Mouse (Mus musculus): Measurements from ENCODE around the gene Dynlrb2. TPM values are rescaled to one million over a fixed set of nuclear protein-coding genes. Genes with fewer than 3 reads are reported as not detected.

Dynlrb2 gene
- total RNA-seq (2021) = 1 to 10 TPM in 1 of 2 experiments, not detected in 1; 1.1 TPM
- long read RNA-seq, experiment 1 = 0 reads
- long read RNA-seq, experiment 2, partial matches to known transcripts = 0 of 2 reads
- long read RNA-seq, experiment 2, other reads (novel, unspliced or antisense) = 0 of 2 reads

- peak; percentile 89 to 91 for DNase-seq
Measured at GRCm38 (mm10) chr8:116504477-116505120, at the start of gene Dynlrb2. Gene Dynlrb2, plus strand, starts transcription at chr8:116504974.

- no peak for DNase-seq
Measured at GRCm38 (mm10) chr8:116458569-116458968, 46.2 kb upstream of the Dynlrb2 start.

DNA sequence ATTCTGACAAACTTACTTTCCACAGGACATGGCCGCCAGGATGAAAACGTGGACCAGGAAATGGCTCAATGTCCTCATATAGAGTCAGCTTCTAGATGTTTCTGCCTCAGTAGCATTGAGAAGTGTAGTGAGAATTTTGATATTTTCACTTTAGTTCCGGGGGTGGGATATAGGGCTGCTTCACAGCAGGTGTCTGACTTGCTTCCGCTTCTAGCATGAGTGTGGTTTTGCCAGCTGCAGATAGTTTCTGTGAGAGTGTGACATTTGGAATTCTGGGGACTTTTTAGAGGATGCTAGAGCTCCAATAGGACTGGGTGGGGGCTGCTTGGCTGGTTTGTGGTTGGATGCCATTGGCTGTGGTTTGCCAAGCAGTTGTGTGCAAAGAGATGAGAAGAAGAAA, 43.3 kb upstream of the Dynlrb2 start:
- no peak for DNase-seq

DNA sequence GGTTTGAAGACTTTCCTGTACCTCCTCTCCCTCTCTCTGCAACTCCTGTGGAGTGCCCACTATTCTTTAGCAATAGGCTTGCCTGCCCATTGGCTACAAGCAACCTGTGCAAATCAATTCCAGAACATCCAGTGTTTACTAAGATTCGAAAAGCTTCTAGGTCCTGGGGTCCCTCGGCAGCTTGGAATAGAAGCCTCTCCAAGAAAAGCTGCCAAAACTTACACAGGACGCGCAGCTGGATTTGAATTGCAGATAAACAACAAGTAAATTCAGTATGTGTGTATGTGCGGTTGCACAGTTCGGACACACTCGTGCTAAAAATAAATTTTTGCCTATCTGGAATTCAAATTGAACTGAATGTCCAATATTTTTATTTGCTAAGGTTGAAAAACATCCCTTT, 38.2 kb upstream of the Dynlrb2 start:
- peak; percentile 22 to 27 for DNase-seq

DNA sequence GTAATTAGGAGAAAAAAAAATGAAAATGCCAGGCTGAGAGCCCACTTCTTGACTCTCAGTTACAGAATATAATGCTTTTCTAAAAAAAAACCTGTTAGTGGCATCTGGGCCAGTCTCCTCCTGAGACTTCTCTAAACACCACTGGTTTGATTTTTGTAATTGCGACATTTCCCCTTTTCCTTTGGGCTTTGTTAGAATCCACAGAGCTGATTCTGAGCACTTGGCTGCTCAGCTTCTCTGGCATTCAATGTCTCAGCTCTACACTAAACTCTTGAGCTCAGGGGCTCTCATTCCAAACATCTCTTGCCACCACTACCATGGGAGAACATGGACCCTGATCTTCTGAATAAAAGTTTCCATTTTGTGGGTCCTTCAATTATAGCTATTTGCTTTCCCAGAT, 37.7 kb upstream of the Dynlrb2 start:
- DNase-seq = peak; percentile 13 to 19

- DNase-seq = no peak
Measured at GRCm38 (mm10) chr8:116477941-116478340, 26.8 kb upstream of the Dynlrb2 start.

DNA sequence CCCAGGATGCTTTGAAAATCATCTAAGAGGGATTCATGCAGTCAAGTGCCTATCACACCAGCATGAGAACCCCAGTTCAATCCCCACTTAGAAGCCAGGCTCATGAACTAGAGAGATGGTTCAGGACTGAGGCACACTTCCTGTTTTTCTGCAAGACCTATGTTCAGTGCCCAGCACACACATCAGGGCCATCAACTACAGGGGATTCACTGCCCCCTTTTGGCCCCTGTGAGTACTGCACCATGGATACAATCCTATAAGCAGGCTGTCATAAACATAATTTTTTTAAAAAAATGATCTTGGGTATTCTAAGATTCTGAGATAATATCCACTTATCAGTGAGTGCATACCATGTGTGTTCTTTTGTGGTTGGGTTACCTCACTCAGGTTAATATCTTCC, 26.1 kb upstream of the Dynlrb2 start:
- no peak for DNase-seq

- DNase-seq = peak; percentile 34 to 78
Measured at GRCm38 (mm10) chr8:116480894-116481293, 23.9 kb upstream of the Dynlrb2 start.

DNA sequence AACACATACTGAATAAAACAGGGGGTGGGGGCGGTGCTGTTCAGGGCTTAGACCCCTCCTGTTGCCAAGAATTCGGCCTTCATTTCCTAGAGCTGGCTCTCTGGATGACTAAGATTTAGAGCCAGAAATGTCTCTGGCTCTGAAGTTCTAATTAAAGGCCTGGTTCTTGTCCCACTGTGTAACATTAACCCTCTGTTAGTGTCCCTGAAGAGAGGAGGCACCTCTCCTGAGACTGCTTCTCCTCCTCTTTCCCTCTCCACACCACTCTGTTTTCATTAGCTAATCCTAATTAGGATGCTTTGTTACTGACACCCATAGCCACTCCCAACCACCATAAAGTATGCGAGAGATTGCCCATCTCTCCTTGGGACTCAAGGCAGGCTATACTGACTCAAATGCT, 22.0 kb upstream of the Dynlrb2 start:
- DNase-seq = no peak

GRCm38 (mm10) chr8:116484087-116484486, 20.7 kb upstream of the Dynlrb2 start:
- DNase-seq = peak in 1 of 2 experiments; percentile 29

- DNase-seq = no peak
Measured at GRCm38 (mm10) chr8:116488546-116488945, 16.2 kb upstream of the Dynlrb2 start.

GRCm38 (mm10) chr8:116500057-116500809, 4.5 kb upstream of the Dynlrb2 start:
- DNase-seq = no peak

DNA sequence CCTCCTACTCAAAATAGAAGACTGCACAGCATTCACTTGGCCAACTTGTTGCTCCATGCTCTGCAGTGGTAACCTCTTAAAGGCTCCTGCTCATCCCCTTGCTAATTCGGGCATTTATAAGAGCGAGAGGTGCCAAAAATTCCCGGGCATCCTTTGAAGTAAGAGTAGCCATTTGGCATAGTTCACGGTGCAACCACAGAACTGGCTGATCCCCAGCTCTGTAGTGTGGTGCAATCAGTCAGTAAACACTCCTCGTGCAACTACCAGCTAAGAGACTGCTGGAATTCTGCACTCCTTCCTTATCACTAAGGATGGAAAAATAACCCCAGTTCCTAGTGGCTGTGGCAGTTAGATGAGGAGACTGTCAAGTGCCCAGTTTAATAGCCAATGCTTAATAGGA, 3.9 kb downstream of the Dynlrb2 start:
- peak; percentile 79 to 87 for DNase-seq

DNA sequence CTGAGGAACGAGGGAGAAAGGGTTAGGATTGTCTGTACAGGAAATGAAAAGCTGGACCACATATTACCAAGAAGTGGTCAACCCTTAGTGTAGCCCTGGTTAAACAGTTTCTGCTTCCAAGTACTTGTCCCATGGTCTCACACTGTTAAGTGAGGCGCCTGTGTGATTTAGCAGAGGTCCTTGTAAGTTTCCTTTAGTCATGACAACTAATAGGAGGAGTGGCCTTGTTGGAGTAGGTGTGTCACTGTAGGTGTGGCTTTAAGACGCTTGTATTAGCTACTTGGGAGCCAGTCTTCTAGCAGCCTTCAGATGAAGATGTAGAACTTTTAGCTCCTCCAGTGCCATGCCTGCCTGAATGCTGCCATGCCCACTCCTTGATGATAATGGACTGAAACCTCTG, 4.5 kb downstream of the Dynlrb2 start:
- no peak for DNase-seq

DNA sequence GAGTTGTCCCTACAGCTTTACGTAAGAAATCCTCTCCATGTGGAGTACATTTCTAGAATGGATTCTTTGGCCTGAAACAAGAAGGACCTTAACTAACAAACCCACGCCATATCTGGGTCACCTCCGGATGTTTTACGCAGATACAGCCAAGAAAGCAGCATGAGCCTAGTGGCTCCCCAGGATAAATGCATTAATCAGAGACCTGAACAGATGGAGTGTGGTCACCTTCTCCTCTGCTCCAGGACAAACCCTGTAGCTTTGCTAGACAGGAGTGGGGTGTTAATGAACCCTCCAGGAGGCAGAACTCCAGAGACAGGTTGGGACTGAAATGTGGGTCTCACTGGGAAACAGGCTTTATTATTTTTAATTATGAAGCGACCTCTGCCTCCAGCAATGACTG, 14.9 kb downstream of the Dynlrb2 start:
- DNase-seq = no peak

- DNase-seq = no peak
Measured at GRCm38 (mm10) chr8:116521208-116521607, 16.4 kb downstream of the Dynlrb2 start.

GRCm38 (mm10) chr8:116521641-116522040, 16.9 kb downstream of the Dynlrb2 start:
- no peak for DNase-seq

DNA sequence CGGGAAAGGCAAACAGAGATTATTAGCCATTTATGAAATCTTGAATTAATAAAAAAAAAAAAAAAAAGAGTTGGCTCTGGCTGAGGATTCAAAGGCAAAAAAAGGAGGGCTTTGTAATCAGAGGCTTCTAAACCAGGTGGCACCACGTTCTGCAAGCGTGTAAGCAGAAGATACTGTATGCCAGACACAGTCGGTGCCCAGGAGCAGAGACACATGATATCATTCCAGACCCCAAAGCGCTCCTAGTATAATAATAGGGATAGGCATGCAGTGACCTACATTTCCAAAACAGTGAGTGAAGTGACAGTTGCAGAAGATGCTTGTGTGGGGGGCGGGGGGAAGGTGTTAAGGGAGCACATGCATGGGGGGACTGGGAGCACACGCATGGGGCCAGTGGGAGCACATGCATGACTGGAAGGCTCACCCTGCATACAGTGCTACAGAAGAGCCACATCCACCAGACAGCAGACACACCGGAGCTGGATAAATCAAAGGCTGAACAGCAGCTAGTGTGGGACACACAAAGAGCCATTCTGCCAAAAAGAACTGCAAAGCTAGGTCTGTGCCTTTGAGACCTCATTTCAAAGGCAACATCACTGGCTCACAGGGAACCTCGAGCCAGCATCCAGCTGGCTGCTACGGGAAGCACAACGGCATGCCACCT, 17.5 kb downstream of the Dynlrb2 start:
- DNase-seq = no peak

GRCm38 (mm10) chr8:116524915-116525314, 20.1 kb downstream of the Dynlrb2 start:
- no peak for DNase-seq

- no peak for DNase-seq
Measured at GRCm38 (mm10) chr8:116528736-116529135, 24.0 kb downstream of the Dynlrb2 start.

GRCm38 (mm10) chr8:116533081-116533480, 28.3 kb downstream of the Dynlrb2 start:
- no peak for DNase-seq

DNA sequence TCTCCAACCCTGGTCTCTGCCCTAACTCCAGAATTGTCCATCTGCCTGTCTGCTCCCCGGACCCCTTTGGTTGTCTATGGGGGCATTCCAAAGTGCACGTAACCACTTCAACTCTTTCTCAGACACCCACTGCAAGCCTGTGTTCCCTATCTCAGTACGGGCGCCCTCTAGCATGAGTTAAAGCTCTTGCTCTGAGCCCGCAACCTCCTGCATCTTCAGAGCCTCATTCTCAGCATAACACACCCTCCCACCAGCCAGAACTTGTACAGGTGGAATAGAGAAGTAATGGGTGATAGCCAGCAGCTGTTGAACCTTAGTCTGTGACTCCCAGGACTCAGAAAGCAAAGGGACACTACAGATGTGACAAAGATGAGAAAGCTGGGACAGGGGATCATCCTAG, 32.0 kb downstream of the Dynlrb2 start:
- no peak for DNase-seq

DNA sequence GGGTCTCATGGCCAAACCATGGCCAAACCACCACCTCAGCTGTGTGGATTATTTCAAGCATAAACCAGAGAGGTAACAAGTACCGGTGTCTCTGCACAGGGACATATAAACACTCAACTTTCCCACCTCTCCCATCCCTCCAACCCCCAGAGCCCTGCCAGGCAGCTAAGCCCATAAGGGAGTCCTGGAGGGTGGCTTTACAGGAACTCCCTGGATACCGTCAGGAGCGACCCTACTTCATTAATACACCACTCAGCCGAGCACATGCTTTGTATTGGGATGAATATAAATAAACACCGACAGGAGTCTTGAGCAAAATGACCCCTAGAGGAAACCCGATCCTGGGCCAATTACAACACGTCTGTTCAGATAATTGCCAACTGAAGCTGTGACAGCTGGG, 34.0 kb downstream of the Dynlrb2 start:
- DNase-seq = no peak
